Mouse (Mus musculus) stomach, embryonic 14.5 days (tissue): ENCODE measurements around the gene Bmx. TPM values are rescaled to one million over a fixed set of nuclear protein-coding genes. Genes with fewer than 3 reads are reported as not detected.

Experiments
- ATAC-seq: fragments of 200-750 bp; cut with Nextera tagmentation; 2 replicates; pipeline ENCODE4 v1.8.0; 2017; ENCODE audit warnings: low read depth, moderate TSS enrichment; ENCODE audit not compliant: insufficient number of reproducible peaks, insufficient read depth, low FRiP score
- H3K27ac ChIP-seq: fragments of 300-500 bp; sonication (generic); 2 replicates; pipeline ENCODE4 v1.5.1; 2014; ENCODE audit warnings: mild to moderate bottlenecking, low read length, moderate library complexity, mixed read lengths
- H3K27me3 ChIP-seq: fragments of 300-500 bp; sonication (generic); 2 replicates; pipeline ENCODE4 v1.6.1; 2014; ENCODE audit warnings: low read length, control low read depth, mixed read lengths; ENCODE audit not compliant: control insufficient read depth, insufficient read depth
- H3K36me3 ChIP-seq: fragments of 300-500 bp; sonication (generic); 2 replicates; pipeline ENCODE4 v1.6.1; 2014; ENCODE audit warnings: mild to moderate bottlenecking, control low read depth, low read length, moderate library complexity, mixed read lengths; ENCODE audit not compliant: control insufficient read depth, insufficient read depth
- H3K4me1 ChIP-seq: fragments of 300-500 bp; sonication (generic); 2 replicates; pipeline ENCODE4 v1.6.1; 2014; ENCODE audit warnings: low read length, control low read depth, mixed read lengths; ENCODE audit not compliant: control insufficient read depth, insufficient read depth
- H3K4me2 ChIP-seq: fragments of 300-500 bp; sonication (generic); replicated peaks from 2 replicates; pipeline ENCODE4 v1.6.1; 2014; ENCODE audit warnings: low read depth, low read length, control low read depth
- H3K4me3 ChIP-seq: fragments of 300-500 bp; sonication (generic); 2 replicates; pipeline ENCODE4 v1.5.1; 2014; ENCODE audit warnings: low read depth, low read length, control low read depth
- H3K9ac ChIP-seq: fragments of 300-500 bp; sonication (generic); replicated peaks from 2 replicates; pipeline ENCODE4 v1.6.1; 2014; ENCODE audit warnings: low read depth, mild to moderate bottlenecking, control low read depth, low read length, moderate library complexity, mixed read lengths
- H3K9me3 ChIP-seq: fragments of 300-500 bp; sonication (generic); 2 replicates; pipeline ENCODE4 v1.6.1; 2016; ENCODE audit warnings: low read depth, low read length, control low read depth; ENCODE audit not compliant: control insufficient read depth
- WGBS: fragments of 180-500 bp; shearing (Covaris S2); extraction: QIAGEN DNeasy Blood & Tissue Kit; methylation state at CpG from one replicate; pipeline ENCODE4 v1.1.7; 2014; 5-methylcytosine and 5-hydroxymethylcytosine counted together
- polyA plus RNA-seq: library from polyadenylated mRNA; unstranded; fragments of >200 nt; fragmentation: Nextera tagmentation; extraction: Ambion mirVana; gene quantifications from 2 replicates; pipeline ENCODE4 v1.2.1, GENCODE M21; 2014

Bmx gene
- polyA plus RNA-seq, 1 experiment from 2014 or later = 0.26 TPM

GRCm38 (mm10) chrX:164264861-164265260 is 6.9 kb upstream of the Bmx start:
- Histone ChIP-seq H3K9ac (no peak overlapping the region), H3K36me3 (no peaks in the 10 kb centered on the region), H3K4me2 (no peak overlapping the region), H3K27me3 (no peaks in the 10 kb centered on the region), H3K4me3 (no peak overlapping the region), H3K27ac (no peak overlapping the region), H3K9me3 (no peaks in the 10 kb centered on the region), H3K4me1 (no peaks in the 10 kb centered on the region)
- WGBS = 56% methylated on average over 1 of the region's 1 CpGs
- no peak for ATAC-seq

- Histone ChIP-seq H3K4me2 (no peak overlapping the region), H3K27me3 (no peaks in the 10 kb centered on the region), H3K4me3 (no peak overlapping the region), H3K9ac (no peak overlapping the region), H3K4me1 (no peaks in the 10 kb centered on the region), H3K27ac (no peak overlapping the region), H3K36me3 (no peaks in the 10 kb centered on the region), H3K9me3 (no peaks in the 10 kb centered on the region)
- no peak for ATAC-seq
- 60% methylated on average over 2 of the region's 2 CpGs for WGBS
These were observed 4.3 kb upstream of the Bmx start for GRCm38 (mm10) chrX:164262286-164262685.

GRCm38 (mm10) chrX:164258662-164259061 is 669 bp upstream of the Bmx start:
- no peak overlapping the region for H3K9ac ChIP-seq
- no peak for ATAC-seq
- H3K9me3 ChIP-seq = no peaks in the 10 kb centered on the region
- no peaks in the 10 kb centered on the region for H3K27me3 ChIP-seq
- no peaks in the 10 kb centered on the region for H3K4me1 ChIP-seq
- 84% methylated on average over 5 of the region's 5 CpGs for WGBS
- no peaks in the 10 kb centered on the region for H3K36me3 ChIP-seq
- H3K27ac ChIP-seq = no peak overlapping the region
- H3K4me3 ChIP-seq = no peak overlapping the region
- no peak overlapping the region for H3K4me2 ChIP-seq

- WGBS = 84% methylated on average over 3 of the region's 3 CpGs
These were observed 1.5 kb downstream of the Bmx start for GRCm38 (mm10) chrX:164256527-164256926.

GRCm38 (mm10) chrX:164246722-164247121 is 11.3 kb downstream of the Bmx start:
- no peak overlapping the region for H3K27ac ChIP-seq
- no peak for ATAC-seq
- WGBS = 52% methylated on average over 2 of the region's 2 CpGs

More at GRCm38 (mm10) chrX:164256527-164256926, 1.5 kb downstream of the Bmx start:
- Histone ChIP-seq H3K9ac (no peak overlapping the region), H3K4me2 (no peak overlapping the region), H3K27ac (no peak overlapping the region), H3K36me3 (no peaks in the 10 kb centered on the region), H3K4me1 (no peaks in the 10 kb centered on the region), H3K4me3 (no peak overlapping the region), H3K9me3 (no peaks in the 10 kb centered on the region), H3K27me3 (no peaks in the 10 kb centered on the region)
- ATAC-seq = no peak

GRCm38 (mm10) chrX:164245714-164246113 is 12.3 kb downstream of the Bmx start:
- Histone ChIP-seq H3K4me3 (no peak overlapping the region), H3K9ac (no peak overlapping the region), H3K27me3 (no peaks in the 10 kb centered on the region; the same call in 1 of the 2 replicates), H3K9me3 (no peaks in the 10 kb centered on the region), H3K36me3 (no peaks in the 10 kb centered on the region), H3K4me2 (no peak overlapping the region), H3K27ac (no peak overlapping the region), H3K4me1 (no peaks in the 10 kb centered on the region)
- ATAC-seq = no peak
- 26% methylated on average over 5 of the region's 5 CpGs for WGBS

More at GRCm38 (mm10) chrX:164246722-164247121, 11.3 kb downstream of the Bmx start:
- H3K27me3 ChIP-seq = no peaks in the 10 kb centered on the region; the same call in 1 of the 2 replicates
- no peak overlapping the region for H3K9ac ChIP-seq
- no peak overlapping the region for H3K4me2 ChIP-seq
- no peaks in the 10 kb centered on the region for H3K9me3 ChIP-seq
- no peaks in the 10 kb centered on the region for H3K4me1 ChIP-seq
- H3K4me3 ChIP-seq = no peak overlapping the region
- H3K36me3 ChIP-seq = no peaks in the 10 kb centered on the region

- H3K9me3 ChIP-seq = no peaks in the 10 kb centered on the region
- H3K27me3 ChIP-seq = no peaks in the 10 kb centered on the region
- H3K4me2 ChIP-seq = no peak overlapping the region
- H3K4me3 ChIP-seq = no peak overlapping the region
- ATAC-seq = no peak
- WGBS = 52% methylated on average over 8 of the region's 8 CpGs
- no peaks in the 10 kb centered on the region for H3K36me3 ChIP-seq
- no peaks in the 10 kb centered on the region for H3K4me1 ChIP-seq
- no peak overlapping the region for H3K9ac ChIP-seq
- no peak overlapping the region for H3K27ac ChIP-seq
These were observed 24.6 kb downstream of the Bmx start for GRCm38 (mm10) chrX:164233380-164233779.

DNA sequence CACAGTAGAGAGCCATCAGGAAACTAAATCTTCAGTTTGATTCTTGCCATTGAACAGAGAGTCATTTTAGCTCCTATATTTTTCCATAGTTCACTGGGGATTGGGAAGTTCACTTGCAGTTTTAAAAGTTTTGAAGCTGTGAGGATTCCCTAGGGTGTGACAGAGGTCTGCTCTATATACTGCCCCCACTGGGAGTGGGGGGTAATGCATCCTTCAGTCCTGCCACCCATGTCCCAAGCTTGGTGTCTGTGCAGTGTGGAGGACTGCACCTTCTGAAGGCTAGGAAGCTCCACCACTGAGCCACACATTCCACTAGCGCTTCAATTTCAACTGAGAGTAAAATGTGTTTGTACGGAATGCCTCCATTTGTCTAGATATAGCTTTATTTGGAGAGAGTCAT is 36.0 kb downstream of the Bmx start:
- Histone ChIP-seq H3K9ac (no peak overlapping the region), H3K9me3 (no peaks in the 10 kb centered on the region), H3K27me3 (no peaks in the 10 kb centered on the region), H3K4me1 (no peaks in the 10 kb centered on the region), H3K4me3 (no peak overlapping the region), H3K4me2 (no peak overlapping the region), H3K27ac (no peak overlapping the region), H3K36me3 (no peaks in the 10 kb centered on the region)
- no peak for ATAC-seq
- WGBS = 56% methylated on average over 2 of the region's 2 CpGs

DNA sequence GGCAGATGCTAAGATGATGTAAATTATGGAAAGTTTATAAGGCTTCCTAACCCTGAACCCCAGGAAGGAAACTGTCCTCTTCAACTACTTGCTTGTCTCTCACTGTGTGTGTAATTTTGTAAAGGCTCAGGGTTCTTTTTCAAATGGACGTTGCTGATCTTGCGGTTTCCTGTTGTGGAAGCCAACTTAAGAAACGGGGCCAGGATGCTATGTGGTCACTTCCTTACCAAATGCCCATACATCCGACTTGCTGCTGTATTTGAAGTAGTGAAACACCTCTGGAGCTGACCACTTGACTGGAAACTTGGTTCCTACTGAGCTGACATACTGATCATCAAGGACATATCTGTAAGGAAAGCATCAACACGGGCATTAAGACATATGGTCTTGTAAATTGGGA is 57.4 kb downstream of the Bmx start:
- Histone ChIP-seq H3K9me3 (no peaks in the 10 kb centered on the region), H3K4me3 (no peak overlapping the region), H3K4me1 (no peaks in the 10 kb centered on the region), H3K27me3 (no peaks in the 10 kb centered on the region), H3K27ac (no peak overlapping the region), H3K9ac (no peak overlapping the region), H3K36me3 (no peaks in the 10 kb centered on the region), H3K4me2 (no peak overlapping the region)
- no peak for ATAC-seq
- WGBS = 77% methylated on average over 5 of the region's 5 CpGs
